Mouse (Mus musculus): ENCODE results near the gene Tead3.
"Not testable (repeated sequence)": the region's sequence is repeated elsewhere in the genome, so short reads cannot be mapped to it uniquely, and the experiment has no call there.

Tead3 gene

GRCm38 (mm10) chr17:28331241-28332112 is 19.1 kb downstream of the Tead3 start:
- DNase-seq (ENCODE audit: low read depth in 2 of 2, low spot score in 2 of 2): no peak

GRCm38 (mm10) chr17:28330590-28330989 is 20.0 kb downstream of the Tead3 start:
- not testable (repeated sequence) for DNase-seq (ENCODE audit: low read depth in 2 of 2, low spot score in 2 of 2)

GRCm38 (mm10) chr17:28330232-28330546 is 20.4 kb downstream of the Tead3 start:
- DNase-seq (ENCODE audit: low read depth in 2 of 2, low spot score in 2 of 2): no peak

GRCm38 (mm10) chr17:28329503-28330231 is 20.9 kb downstream of the Tead3 start:
- DNase-seq (ENCODE audit: low read depth in 2 of 2, low spot score in 2 of 2): no peak

GRCm38 (mm10) chr17:28328946-28329345 is 21.7 kb downstream of the Tead3 start:
- no peak for DNase-seq (ENCODE audit: low read depth in 2 of 2, low spot score in 2 of 2)

GRCm38 (mm10) chr17:28328366-28328928 is 22.2 kb downstream of the Tead3 start, which contains the start of gene Rpl10a:
TSS of gene Rpl10a (plus strand) at chr17:28328471.
- DNase-seq (ENCODE audit: low read depth in 2 of 2, low spot score in 2 of 2): peak; percentile 97 to 98

GRCm38 (mm10) chr17:28327673-28328325 is 22.8 kb downstream of the Tead3 start:
- DNase-seq (ENCODE audit: low read depth in 2 of 2, low spot score in 2 of 2): no peak

- no peak for DNase-seq (ENCODE audit: low read depth in 2 of 2, low spot score in 2 of 2)
Measured at GRCm38 (mm10) chr17:28326951-28327350, 23.7 kb downstream of the Tead3 start.

GRCm38 (mm10) chr17:28325751-28326150 is 24.9 kb downstream of the Tead3 start:
- DNase-seq (ENCODE audit: low read depth in 2 of 2, low spot score in 2 of 2): no peak

- not testable (repeated sequence) for DNase-seq (ENCODE audit: low read depth in 2 of 2, low spot score in 2 of 2)
Measured at GRCm38 (mm10) chr17:28324416-28324815, 26.2 kb downstream of the Tead3 start.

GRCm38 (mm10) chr17:28323786-28324185 is 26.8 kb downstream of the Tead3 start:
- DNase-seq (ENCODE audit: low read depth in 2 of 2, low spot score in 2 of 2): no peak

- DNase-seq (ENCODE audit: low read depth in 2 of 2, low spot score in 2 of 2): no peak
Measured at GRCm38 (mm10) chr17:28321700-28322099, 28.9 kb downstream of the Tead3 start.

- no peak for DNase-seq (ENCODE audit: low read depth in 2 of 2, low spot score in 2 of 2)
Measured at GRCm38 (mm10) chr17:28317725-28318124, 32.9 kb downstream of the Tead3 start.

- no peak for DNase-seq (ENCODE audit: low read depth in 2 of 2, low spot score in 2 of 2)
Measured at GRCm38 (mm10) chr17:28317091-28317490, 33.5 kb downstream of the Tead3 start.

GRCm38 (mm10) chr17:28316476-28316875 is 34.1 kb downstream of the Tead3 start:
- DNase-seq (ENCODE audit: low read depth in 2 of 2, low spot score in 2 of 2): no peak

GRCm38 (mm10) chr17:28315611-28316160 is 34.9 kb downstream of the Tead3 start:
- no peak for DNase-seq (ENCODE audit: low read depth in 2 of 2, low spot score in 2 of 2)

GRCm38 (mm10) chr17:28313880-28314225 is 36.8 kb downstream of the Tead3 start:
- DNase-seq (ENCODE audit: low read depth in 2 of 2, low spot score in 2 of 2): no peak

GRCm38 (mm10) chr17:28313212-28313879 is 37.3 kb downstream of the Tead3 start, which contains the start of gene Fance:
TSS of gene Fance (plus strand) at chr17:28313519.
- DNase-seq (ENCODE audit: low read depth in 2 of 2, low spot score in 2 of 2): peak; percentile 87 to 91

GRCm38 (mm10) chr17:28312232-28313211 is 38.1 kb downstream of the Tead3 start:
- peak in 1 of 2 experiments; percentile 32 for DNase-seq (ENCODE audit: low read depth in 2 of 2, low spot score in 2 of 2)

All from CD8-positive naive resting alpha-beta T cell, adult 2 months (primary cell).